Mouse (Mus musculus): Measurements from ENCODE around the gene Tbc1d4.

The Tbc1d4 gene

DNA sequence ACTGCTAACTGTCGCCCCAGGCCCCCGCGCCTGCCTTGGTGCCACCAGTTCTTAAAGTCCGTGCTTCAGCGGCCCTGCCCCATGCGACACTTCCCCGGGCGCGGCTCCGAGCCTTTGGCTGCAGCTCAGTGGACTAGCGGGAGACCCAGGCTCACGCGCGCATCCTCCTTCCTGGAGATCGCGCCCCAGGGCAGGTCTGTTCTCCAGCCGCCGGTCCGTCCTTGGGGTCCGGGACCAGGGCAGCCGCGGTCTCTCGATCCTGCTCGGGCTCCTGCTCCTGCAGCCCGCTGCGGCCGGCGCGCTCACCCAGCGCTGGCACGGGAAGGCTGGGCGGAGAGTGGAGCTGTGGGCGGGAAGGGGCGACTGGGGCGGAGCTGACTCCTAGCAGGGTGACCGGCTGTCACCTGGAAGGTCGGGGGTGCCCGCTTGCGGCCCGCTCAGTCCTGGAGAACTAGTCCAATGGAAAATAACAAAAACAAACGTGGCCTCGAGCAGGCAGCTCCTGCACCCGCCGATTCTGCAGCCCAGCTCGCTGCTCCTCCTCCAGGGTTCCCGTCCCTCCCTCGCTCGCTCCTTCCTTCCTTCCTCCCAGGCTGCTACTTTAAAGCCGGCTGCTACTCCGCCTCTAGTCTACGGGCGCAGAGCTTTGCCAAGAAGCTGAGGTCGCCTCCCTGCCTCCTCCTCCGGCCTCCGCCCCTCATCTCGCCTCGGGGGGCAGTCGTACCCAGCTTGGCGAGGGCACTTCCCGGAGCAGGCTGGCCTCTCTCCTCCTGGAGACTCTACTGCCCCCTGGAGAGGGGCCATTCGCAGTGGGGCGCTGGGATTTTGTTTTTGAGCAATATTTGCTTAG lies at the start of gene Tbc1d4:
TSS of gene Tbc1d4 (minus strand) at position 673 of the 850 bp plus-strand sequence.
- peak; percentile 85 for DNase-seq (ENCODE audit: low spot score)

DNA sequence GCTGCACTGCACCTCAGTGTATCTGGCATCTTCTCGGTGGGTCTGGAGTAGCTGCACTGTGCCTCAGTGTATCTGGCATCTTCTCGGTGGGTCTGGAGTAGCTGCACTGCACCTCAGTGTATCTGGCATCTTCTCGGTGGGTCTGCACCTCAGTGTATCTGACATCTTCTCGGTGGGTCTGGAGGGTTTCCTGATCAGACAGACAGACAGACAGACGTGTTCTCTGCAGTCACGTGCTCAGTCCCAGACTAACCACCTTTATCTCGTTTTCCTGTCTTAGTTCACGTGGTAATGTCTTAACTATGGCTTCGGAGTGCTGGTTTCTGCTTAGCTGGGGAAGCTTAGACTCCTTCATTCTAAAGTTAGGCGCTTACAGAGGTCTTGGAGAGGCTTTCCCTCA lies 47.3 kb upstream of the Tbc1d4 start:
- no peak for DNase-seq (ENCODE audit: low spot score)

DNA sequence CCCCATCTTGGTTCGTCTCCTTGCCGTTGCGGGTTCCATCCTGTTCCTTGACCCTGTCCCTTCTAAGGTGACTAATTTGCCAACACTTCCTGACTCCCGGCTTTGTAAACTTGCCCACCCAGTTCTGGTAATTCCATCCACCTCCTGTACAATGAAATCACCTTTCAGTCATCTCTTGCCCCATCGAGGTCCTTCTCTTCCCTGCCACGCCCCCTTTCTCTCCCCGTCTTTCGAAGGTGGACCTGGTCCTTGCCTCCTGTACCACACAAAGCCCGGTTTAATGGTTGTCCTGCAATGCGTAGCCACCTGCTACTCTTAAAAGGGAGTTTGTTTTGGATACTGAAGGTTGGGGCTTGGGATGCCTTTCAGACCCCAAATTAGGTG lies 45.5 kb upstream of the Tbc1d4 start:
- peak; percentile 40 for DNase-seq (ENCODE audit: low spot score)

DNA sequence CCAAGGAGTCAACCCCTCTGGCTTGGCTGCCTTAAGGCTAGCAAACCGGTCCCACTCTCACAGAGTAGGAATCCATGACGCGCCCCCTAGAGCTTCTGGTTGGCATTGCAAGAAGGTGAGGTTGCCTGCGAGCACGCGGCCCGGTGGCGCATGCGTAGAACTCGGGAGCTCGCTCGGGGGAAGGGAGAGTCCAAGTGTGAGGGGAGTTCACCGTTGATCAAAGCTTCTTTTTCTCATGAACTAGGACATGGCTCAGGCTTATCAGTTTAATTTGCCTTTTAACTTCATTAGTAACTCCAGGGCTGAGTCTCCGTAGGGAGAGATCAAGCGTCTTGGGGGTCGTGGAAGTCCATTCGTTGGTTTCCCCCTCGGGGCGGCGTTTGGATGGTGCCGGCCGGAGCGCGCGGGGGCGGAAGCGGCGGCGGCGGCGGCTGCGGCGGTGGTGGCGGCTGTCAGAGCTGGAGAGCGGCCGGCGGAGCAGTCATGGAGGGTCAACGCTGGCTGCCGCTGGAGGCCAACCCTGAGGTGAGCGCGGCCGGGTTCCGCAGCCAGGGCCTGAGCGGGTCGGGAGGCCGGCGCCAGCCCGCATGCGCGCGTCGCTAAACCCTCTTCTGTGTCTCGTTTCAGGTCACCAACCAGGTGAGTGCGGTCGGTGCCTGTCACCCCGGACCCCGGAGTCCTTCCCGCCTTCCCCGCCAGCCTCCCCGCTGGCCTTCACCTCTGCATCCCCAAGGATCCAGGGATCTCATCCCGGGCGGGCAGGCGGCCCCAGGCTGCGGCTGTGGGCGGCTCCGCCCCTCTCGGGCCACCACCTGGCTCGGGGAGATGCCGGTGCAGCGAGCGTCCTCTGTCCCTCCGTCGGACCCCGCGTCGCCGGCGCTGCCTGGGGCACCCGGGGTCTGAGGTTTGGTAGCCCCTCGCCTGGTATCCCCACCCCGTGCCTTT lies 44.9 kb upstream of the Tbc1d4 start, which contains the start of gene Uchl3:
TSS of gene Uchl3 (plus strand) at position 387 of the 945 bp plus-strand sequence.
- peak; percentile 99 for DNase-seq (ENCODE audit: low spot score)

DNA sequence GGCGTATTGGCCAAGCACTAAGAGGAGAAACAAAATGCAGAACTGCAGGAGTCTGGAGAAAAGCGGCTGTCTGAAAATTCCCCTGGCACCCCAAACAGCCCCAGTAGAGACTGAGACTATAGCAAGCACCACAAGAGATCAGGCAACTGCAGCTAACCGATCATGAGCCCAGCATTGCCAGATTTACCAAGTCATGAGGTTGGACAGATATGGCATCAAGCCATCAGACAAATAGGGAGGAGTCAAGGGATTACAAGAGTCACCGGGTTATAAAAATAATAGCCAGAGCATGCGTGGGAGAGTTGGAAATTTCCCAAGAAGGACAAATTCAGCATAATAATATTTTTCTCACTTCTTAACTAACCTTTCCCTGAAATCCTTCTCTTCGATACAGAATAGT lies 43.6 kb upstream of the Tbc1d4 start:
- DNase-seq (ENCODE audit: low spot score) = no peak

DNA sequence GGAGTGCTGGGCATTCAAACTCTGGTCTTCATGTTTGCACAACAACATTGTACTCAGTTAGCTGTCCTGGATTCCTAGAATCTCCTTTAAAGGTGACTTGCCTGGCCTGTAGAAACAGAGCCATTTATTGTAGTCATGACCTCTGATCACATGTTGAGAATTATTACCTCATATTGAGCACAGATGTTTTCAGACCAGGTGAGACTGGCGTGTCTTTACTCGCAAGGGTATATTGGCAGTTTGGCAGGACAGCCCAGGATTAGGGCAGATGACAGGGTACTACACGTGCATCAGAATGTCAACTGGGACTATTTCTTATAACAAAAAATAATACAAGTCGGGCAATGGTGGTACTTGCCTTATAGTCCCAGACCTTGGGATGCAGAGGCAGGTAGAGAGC lies 41.6 kb upstream of the Tbc1d4 start:
- no peak for DNase-seq (ENCODE audit: low spot score)

DNA sequence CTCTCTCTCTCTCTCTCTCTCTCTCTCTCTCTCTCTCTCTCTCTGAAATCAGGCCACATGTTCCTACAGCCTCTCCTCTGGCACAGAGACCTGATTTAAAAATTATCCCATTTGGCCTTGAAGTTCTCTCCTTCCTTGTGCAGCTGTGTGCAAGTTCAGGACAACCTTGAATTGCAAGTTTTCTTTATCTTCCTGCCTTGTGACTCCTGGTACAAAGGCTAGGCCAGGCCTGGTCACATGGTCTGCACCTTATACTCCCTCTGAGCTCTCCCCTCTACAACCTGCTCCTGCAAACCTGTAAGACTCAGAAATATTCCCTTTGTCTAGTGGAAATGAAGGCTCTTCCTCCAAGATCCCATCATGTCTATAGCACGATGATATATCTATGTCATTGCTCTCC lies 36.0 kb upstream of the Tbc1d4 start:
- no peak for DNase-seq (ENCODE audit: low spot score)

DNA sequence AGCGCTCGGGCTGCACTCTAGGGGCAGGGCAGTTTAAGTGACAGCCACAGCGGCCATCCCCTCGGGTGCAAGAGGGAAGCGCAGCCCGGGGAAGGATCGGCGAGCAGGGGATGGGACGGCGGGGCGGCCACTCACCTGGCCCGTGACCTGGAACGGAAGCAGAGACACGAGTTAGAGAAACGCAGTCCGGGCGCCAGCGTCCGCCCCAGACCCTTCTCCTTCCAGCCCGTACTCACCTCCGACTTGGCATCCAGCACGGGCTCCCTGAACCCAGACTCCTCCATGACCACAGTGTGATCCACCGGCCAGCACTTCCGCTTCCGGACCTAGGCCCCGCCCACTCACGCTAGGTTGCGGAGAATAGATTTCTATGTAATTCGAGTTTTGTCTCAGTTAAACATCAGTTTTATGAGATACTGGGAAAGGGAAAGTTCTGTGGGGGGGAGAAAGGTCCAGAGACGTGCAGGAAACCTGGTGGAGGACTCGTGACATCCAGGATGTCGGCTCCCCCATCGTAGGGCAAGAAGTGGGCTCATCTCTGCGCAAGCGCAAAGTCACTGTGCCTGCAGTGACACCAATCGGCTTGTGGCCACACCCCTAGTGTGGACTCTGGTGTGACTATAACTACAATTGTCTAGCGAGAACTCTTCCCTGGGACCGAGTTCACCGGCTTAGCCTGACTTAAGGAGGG lies 31.3 kb upstream of the Tbc1d4 start, which contains the start of gene Commd6:
TSS of gene Commd6 (minus strand) at position 534 of the 691 bp plus-strand sequence.
- DNase-seq (ENCODE audit: low spot score) = peak; percentile 95

DNA sequence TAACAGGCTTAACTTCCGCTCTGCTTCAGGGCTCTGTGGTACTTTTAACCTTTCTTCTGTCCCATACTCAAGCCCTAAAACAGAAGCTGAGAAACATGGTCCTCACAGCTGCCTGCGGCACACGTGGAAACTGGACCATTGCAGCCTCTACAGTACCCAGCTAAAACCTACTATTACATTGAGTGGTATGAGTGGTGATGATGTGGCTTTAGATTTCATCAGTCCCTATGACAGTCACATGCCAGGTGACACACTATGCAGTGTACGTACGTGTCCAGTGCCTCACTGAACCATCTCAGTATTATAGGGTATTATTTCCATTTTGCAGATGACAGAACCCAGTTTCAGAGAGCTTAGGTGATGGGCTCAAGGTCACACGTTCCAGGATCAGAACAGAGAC lies 28.4 kb upstream of the Tbc1d4 start:
- no peak for DNase-seq (ENCODE audit: low spot score)

DNA sequence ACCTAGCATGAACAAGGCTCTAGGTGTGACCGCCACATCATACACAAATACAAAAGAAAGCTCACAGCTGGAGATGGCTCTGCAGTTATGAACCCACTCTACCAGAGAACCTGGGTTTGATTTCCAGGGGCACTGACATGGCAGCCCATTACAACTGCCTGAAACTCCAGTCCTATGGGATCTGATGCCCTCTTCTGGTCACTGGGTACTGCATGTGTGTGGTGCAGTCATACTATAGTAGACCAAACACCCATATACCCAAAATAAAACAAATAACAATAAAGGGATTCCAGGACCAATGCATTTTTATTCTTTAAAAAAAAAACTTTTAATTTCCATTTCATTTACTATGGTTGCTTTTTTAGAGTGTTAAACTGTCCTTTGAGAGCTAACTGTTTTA lies 26.8 kb upstream of the Tbc1d4 start:
- DNase-seq (ENCODE audit: low spot score) = no peak

DNA sequence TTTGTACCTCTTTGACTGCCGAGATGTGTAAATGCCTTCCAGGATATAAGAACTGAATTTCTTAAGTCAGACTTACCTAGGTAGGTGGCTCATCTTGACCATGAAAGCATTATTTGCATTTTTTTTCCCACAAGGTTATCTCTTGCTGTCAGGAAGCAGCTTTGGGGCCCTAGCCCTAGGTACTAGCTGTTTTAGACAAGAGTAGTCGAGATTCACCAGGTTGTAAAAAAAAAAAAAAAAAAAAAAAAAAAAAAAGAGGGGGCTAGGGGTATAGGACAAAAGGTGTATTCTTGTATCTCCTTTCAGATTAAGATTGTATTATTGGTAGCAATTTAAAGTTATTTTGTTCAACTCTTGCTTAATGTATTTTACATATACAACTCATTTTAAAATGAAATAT lies 21.6 kb upstream of the Tbc1d4 start:
- no peak for DNase-seq (ENCODE audit: low spot score)

DNA sequence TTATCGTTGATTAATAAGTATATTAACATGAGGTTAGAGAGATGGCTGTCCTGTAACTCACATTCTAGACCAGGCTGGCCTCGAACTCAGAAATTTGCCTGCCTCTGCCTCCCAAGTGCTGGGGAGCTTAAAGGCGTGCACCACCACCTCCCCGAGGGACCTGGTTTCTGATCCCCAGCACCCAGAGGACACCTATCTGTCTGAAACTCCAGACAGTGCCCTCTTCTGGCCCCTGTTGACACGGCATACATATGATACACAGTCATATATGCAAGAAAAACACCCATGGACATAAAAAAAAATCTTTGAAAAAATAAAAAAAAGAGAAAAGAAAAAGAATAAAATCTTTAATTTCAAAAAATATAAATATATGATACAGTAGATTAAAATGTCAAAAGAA lies 8.7 kb upstream of the Tbc1d4 start:
- no peak for DNase-seq (ENCODE audit: low spot score)

DNA sequence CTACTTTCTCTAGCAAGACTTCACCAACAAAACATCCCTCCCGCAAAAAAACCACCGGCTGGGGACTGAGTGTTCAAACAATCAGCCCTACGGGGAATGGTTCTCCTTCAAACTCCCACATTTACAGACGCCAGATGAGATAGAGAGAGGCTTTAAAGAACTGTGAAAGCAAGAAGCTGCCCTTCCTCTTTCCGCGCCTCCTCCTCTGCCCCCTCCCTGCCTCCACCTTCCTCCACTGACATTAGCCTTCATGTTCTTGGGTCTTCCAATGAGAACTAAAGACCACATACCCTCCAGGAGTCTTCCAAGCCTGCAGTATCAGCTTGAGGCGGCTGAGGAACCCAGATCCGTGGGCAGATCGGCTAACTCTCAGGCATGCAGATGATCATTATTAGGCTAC lies 7.2 kb upstream of the Tbc1d4 start:
- DNase-seq (ENCODE audit: low spot score) = no peak

DNA sequence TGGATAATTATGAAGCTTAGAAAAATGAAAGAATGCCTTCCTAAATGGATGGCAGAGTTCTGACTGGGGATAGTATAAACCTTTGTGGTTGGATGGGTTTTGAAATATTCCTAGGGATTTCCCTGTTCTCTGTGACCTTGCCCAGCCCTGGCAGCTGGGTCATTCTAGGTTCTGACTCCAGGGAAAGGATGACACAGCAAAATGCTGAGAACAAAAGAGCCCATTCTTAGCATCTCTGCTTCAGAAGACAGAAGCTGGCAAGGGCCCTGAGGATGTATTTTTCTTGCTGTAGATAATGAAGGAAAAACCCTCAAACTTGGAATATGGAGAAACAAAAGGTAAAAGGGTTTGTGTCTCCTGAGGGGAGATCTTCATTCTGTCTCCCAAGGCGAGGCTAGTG lies 4.2 kb upstream of the Tbc1d4 start:
- DNase-seq (ENCODE audit: low spot score) = peak; percentile 9

DNA sequence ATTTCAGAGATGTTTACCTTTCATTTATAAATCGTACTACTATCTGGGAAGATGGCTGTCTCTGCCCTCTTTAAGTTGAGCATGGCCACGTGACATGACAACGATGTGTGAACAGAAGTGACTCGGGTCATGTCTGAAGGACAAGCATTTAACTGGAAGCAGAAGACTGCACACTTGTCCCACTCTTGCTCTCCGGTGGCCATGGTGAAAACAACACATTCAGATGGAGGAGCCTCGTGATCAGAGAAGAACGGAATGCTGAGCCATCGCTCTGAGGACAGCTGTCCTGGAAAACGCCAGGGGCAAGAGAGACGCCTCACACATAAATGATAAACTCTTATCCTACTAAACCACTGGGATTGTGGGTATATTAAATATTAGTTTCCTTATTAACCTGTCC lies 1.7 kb upstream of the Tbc1d4 start:
- no peak for DNase-seq (ENCODE audit: low spot score)

DNA sequence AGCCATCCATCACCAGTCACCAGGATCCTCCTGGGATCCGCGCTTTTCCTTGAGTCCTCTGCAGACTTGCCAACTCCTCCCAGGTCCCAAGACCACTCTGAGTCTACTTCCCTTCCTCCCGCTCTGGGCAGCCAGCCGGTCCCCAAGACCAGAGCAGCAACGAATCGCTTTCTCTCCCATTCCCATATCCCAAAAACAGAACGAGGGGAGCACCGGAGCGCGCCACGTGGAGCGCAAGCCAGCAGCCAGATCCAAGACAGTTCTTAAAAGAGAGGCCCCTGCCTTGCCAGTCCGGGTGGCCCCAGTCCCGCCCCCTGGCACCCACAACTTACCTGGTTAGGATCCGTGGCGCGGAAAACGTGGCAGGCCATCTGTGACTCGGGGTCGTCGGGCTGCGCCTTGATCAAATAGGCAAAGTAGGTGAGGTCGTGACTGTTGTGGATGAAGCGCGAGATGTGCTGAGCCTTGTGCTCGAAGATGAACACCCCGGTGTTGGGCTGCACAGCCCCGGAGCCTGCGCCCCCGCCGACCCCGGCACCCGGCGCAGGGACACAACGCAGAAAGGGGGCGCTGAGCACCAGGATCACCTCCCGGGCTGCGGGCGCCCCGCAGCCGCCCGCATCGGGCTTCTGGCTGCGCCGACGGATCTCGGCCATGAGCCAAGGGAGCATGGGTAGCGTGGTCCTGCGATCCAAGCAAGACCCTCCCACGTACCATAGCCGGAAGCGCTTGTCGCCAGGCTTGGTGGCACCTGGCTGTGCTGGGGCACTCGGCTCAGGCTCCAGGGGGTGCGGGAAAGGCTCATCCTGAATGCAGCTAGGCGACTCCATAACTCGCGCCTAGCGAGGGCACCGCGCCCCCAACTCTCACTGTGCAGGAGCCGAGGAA lies 1.1 kb downstream of the Tbc1d4 start:
- peak; percentile 50 for DNase-seq (ENCODE audit: low spot score)

DNA sequence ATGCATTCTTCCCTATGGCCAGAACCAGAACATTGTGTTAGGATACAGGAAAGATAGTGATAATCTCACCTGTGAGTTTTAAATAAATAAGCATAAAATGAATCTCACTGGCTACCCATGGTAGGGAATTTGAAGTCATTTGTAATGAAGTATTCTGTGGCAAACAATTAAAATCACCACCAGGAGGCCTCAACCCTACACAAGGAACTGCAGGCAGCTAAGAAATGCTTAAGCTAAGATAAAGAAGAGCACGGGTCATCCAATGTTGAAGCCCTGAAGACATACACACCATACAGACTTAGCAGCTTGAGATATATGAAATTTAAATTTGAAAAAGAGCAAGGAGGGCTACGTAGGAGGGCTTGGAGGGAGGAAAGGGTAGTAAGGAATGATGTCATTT lies 3.1 kb downstream of the Tbc1d4 start:
- no peak for DNase-seq (ENCODE audit: low spot score)

DNA sequence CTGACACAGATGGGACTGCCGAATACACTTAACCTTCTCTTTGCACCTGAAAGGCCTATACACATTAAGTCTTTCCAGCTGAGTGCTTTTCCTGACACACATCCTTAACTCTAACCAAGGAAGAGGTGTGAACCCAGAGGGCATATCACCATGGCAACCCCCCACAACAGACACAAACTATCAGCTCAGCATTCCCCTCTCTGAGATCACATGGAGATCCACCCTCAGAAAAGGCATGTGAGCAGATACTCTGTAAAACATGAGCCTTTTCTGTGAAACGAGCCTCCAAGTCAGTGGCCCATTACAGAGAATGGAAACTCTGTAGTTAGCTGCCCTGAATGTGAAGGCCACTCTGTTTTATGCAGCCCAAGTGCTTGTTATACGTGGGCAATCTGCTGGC lies 6.1 kb downstream of the Tbc1d4 start:
- DNase-seq (ENCODE audit: low spot score) = peak; percentile 37

DNA sequence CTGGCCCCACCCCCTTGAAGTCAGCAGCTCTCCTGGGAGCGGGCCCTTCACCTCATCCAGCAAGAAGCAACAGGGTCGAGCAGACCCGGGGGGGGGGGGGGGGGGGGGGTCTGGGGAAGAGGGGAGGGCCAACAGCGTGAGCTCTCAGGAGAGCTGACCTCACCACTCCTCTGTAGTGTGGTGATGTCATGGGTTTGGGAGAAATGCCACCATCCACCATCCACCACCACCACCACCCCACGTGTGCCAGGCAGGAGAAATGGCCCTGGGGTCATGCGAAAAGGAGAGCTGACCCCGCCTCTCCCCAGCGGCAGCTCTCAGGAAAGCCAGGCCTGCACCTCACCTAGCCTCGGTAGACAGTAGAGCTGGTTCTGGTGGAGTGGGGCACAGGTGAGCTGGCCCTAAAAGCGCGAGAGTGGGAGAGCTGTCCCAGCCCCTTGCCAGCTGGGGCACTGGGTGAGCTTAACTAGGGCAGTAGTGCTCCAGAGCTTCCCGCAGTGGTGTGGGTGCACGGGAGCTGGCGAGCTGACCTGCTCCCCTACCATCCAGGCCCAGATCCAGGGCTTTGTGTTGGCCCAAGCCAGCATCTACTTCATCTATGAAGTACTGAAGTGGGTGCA lies 11.8 kb downstream of the Tbc1d4 start:
- DNase-seq (ENCODE audit: low spot score) = no peak

DNA sequence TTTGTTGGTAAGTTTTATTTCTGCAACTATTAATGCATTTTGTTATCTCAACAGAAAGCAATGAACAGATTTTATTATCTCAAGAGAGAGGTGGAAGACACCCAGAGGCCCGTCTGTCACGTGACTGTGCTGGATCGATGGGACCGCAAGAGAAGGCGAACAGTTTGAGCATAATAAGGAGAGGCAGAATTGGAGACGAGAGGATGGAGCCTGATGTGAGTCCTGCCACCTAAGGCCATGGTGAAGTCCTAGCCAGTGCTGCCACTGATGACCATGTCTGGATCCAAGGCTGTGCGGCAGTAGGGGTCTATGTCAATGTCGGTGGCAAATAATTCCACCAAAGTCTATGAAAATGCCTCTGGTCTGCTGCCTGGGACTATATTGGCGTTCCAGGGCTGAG lies 12.3 kb downstream of the Tbc1d4 start:
- DNase-seq (ENCODE audit: low spot score) = no peak

Data from embryo, embryonic 10.5 days (tissue).